Mouse (Mus musculus) adrenal gland, postnatal 10 days (tissue): ENCODE measurements around the gene Brd3os. TPM values are rescaled to one million over a fixed set of nuclear protein-coding genes. Genes with fewer than 3 reads are reported as not detected.

ENCODE experiments used
- microRNA-seq: library from miRNA; unstranded; fragments of <30 nt; microRNA quantifications from one replicate; pipeline ENCODE4 v1.2.0, GENCODE M21; 2021
- total RNA-seq, 2 experiments: library from RNA; stranded (reverse); gene quantifications; 2 replicates each; pipeline ENCODE4 v1.2.3; 2021

Gene Brd3os
- total RNA-seq, 2 experiments from 2014 or later = 4.8 to 5.7 TPM

Small RNA genes lying within 50 kb of the gene (microRNA-seq; reads per million reads assigned to microRNA genes)
- gene Gm24049 (not detected), gene Mir7578 (not detected)

Other genes with a start within 250 kb of the Brd3os start
- 10 to 100 TPM; 46.6 to 79.0 TPM for gene Sardh, start 194.0 kb upstream of the Brd3os start, total RNA-seq
- 10 to 100 TPM; 21.5 to 29.6 TPM for gene Vav2, start 15.3 kb upstream of the Brd3os start, total RNA-seq
- gene Brd3, start 65.3 kb downstream of the Brd3os start, total RNA-seq = 10 to 100 TPM; 83.9 to 89.7 TPM
- gene Wdr5, start 72.8 kb downstream of the Brd3os start, total RNA-seq = 10 to 100 TPM; 35.2 to 38.3 TPM
- 10 to 100 TPM; 49.3 to 75.6 TPM for gene Rxra, start 234.1 kb downstream of the Brd3os start, total RNA-seq